Comparison of ENCODE assay signal across 14 mouse cellular contexts in genomic region chr11:52526306-52526705, GRCm38 (mm10).
"Had no signal": no experiment of that assay in that cellular context is flagged by ENCODE, and none has a peak within 500 bp of the region (broad histone marks: within the 10 kb centered on the region; RNA-seq: fewer than 3 reads in every experiment).

No protein-coding gene starts in this region.

- DNase-seq: cerebellum, adult 8-10 months; cerebellum, adult 9-10 months; cerebellum, adult 9-11 months; cerebellum, postnatal 25 days; embryo, embryonic 11 days; forebrain, postnatal 0 days; gastrocnemius, adult 2 months; gastrocnemius, postnatal 10 days; gastrocnemius, postnatal 14 days; gastrocnemius, postnatal 25 days; gastrocnemius, postnatal 36 days; heart, adult 11 months; heart, adult 18-20 months; heart, adult 2 months had no signal
